Mouse (Mus musculus) CH12.LX (cell line): ENCODE measurements around the gene Nav1.

ENCODE experiments used
- JUN ChIP-seq: IDR thresholded peaks from 2 replicates; pipeline ENCODE4 v1.6.1; 2011; ENCODE audit warnings: low read depth, mild to moderate bottlenecking, low read length, improper control_type of control experiment, moderate library complexity; ENCODE audit not compliant: insufficient read depth
- KAT2A ChIP-seq: IDR thresholded peaks from 2 replicates; pipeline ENCODE4 v1.6.1; 2012; ENCODE audit warnings: low read length, improper control_type of control experiment, inconsistent platforms; ENCODE audit not compliant: insufficient replicate concordance
- MYC ChIP-seq: IDR thresholded peaks from 2 replicates; pipeline ENCODE4 v1.6.1; 2011; ENCODE audit warnings: low read depth, mild to moderate bottlenecking, improper control_type of control experiment, low read length
- POLR2A ChIP-seq: IDR thresholded peaks from 2 replicates; pipeline ENCODE4 v1.6.1; 2011; ENCODE audit warnings: low read depth, mild to moderate bottlenecking, improper control_type of control experiment, low read length
- USF1 ChIP-seq: IDR thresholded peaks from 2 replicates; pipeline ENCODE4 v1.6.1; 2014; ENCODE audit warnings: low read depth, mild to moderate bottlenecking, inconsistent platforms, low read length, improper control_type of control experiment
- ZC3H11A ChIP-seq: IDR thresholded peaks from 2 replicates; pipeline ENCODE4 v1.6.1; 2012; ENCODE audit warnings: low read depth, mild to moderate bottlenecking, inconsistent platforms, low read length, improper control_type of control experiment

DNA sequence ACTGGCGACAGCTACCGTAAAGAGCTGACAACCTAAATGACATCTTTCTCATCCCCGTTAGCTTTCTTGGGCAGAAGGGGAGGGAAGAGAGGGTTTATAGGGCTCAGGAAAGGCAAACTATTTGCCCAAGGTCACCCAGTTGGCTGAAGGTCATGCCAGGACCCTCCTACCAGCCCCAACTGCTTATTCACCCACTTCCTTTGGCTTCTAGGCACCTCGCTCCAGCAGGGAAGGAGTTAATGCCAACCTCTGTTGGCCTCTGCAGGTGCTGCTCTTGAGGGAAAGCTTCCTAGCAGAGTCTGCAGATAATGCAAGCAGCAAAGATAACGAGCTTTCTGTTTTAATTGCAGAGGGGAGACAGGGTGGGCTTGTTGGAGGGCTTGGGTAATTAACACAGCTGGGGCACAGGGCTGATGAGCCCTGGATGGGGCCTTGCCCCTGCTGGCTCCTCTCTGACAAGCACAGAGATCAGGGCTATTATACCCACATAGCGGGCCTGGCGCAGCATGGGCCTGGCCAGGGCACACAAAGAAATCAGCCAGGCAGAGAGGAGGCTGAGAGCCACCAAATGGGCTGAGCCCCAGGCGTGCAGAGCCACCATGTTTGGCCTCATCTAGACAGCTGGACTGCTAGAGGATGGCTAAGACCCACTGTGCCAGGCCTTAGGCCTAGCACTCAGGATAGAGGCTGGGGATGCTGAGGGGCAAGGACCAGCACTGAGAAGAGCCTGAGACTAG lies 38.5 kb upstream of the Nav1 start:
- TF ChIP-seq JUN (no peak), USF1 (no peak), POLR2A (no peak), KAT2A (no peak), ZC3H11A (no peak), MYC (no peak)
